Mouse (Mus musculus): ENCODE measurements around the gene Eya2. TPM values are rescaled to one million over a fixed set of nuclear protein-coding genes. Genes with fewer than 3 reads are reported as not detected.

Eya2 gene
- polyA plus RNA-seq, 1 experiment, result 0.12 TPM

DNA sequence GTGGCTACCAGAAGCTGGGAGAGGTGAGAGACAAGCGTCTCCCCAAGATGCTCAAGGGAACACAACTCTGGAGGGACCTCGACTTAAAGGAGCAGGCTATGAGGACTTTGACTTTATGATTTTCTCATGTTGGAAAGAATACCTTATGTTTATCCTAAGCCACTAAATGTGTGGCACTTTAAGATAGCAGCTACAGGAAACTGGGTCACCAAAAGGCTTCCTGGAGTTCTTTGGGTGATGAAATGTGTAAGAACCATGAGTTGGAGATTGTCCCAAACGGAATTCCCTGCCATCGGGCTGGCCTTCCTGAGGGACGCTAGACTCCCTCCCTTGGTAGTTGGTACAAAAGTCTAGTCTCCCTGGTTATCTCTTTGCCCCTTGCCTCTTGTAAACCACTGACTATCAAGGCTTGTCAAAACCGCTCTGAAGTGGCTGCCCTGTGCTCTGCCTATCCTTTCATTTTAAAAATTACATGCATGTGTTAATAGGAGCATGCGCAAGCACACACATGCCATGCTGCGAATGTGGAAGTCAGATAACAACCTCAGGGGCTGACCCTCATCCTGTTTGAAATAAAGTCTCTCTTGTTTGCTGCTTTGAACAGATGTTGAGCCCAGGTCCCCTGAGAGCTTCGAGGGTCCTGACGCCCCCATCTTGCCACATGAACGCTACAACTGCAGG, 44.4 kb downstream of the Eya2 start:
- Histone ChIP-seq H3K36me3 (ENCODE audit: control insufficient read depth, insufficient read depth) (no peaks in the 10 kb centered on the region), H3K4me3 (no peak overlapping the region), H3K4me2 (ENCODE audit: low read depth) (no peak overlapping the region), H3K79me2 (ENCODE audit: control insufficient read depth, insufficient read depth) (no peaks in the 10 kb centered on the region), H3ac (ENCODE audit: control insufficient read depth, insufficient read length) (no peak overlapping the region), H3K27me3 (ENCODE audit: control insufficient read depth, insufficient read depth, insufficient read length) (peaks cover 39% of the 10 kb centered on the region)
- no peak for TF ChIP-seq MAX (IDR thresholded peaks at IDR 0.05; ENCODE audit: low read depth)
- TF ChIP-seq POLR2A (IDR thresholded peaks at IDR 0.05; ENCODE audit: insufficient read length, low read depth), result no peak
- no peak for TF ChIP-seq CEBPB (IDR thresholded peaks at IDR 0.05; ENCODE audit: insufficient read depth, poor library complexity, severe bottlenecking)
- TF ChIP-seq POLR2AphosphoS2 (IDR thresholded peaks at IDR 0.05; ENCODE audit: insufficient read length, low read depth), result no peak
- no peak for TF ChIP-seq REST (IDR thresholded peaks at IDR 0.05; ENCODE audit: insufficient read depth, insufficient read length)
- no peak for TF ChIP-seq MYOG (IDR thresholded peaks at IDR 0.05; ENCODE audit: control insufficient read depth in 1 of 3, insufficient read depth in 1 of 3, insufficient read length in 2 of 3, low read depth in 2 of 3)
- TF ChIP-seq USF1 (IDR thresholded peaks at IDR 0.05; ENCODE audit: low read depth), result no peak
- TF ChIP-seq TCF3 (IDR thresholded peaks at IDR 0.05; ENCODE audit: insufficient read length, low read depth), result no peak
- TF ChIP-seq MYOD1 (IDR thresholded peaks at IDR 0.05; ENCODE audit: control insufficient read depth in 1 of 3, insufficient read length in 2 of 3, low read depth in 2 of 3), result no peak
- no peak for TF ChIP-seq TCF12 (IDR thresholded peaks at IDR 0.05; ENCODE audit: insufficient read depth, poor library complexity, severe bottlenecking)
- TF ChIP-seq SRF (IDR thresholded peaks at IDR 0.05; ENCODE audit: control insufficient read depth, insufficient read length, low read depth), result no peak
- TF ChIP-seq E2F4 (IDR thresholded peaks at IDR 0.05; ENCODE audit: insufficient read depth), result no peak

DNA sequence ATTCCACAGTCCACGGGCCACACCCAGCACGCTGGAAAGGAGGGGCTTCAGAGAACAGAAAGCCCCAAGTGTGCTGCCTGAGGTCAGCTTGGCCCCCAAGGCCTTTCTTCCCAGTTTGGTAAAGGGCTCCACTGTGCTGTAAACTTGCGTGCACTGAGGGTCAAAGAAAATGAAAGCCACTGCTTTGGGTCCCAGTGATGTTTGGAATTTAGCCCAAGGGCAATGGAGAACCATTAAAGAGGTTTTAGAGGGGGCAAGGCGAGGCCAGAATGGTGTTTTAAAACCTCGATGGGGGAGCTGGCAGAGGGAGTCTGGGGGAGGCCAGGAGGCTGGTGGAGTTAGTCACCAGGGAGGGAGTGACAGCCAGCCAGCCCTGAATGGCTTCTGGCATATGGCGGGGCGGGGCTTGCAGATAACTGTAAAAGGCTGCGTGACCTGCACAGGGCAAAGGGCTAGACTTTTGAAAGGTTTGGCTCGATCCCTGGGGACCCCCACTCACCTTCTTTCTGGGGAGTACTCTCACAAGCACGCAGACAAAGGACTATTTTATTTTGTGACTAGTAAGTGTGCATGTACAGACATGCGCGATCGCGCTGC, 47.2 kb downstream of the Eya2 start:
- Histone ChIP-seq H3K4me2 (ENCODE audit: low read depth) (no peak overlapping the region), H3K4me3 (no peak overlapping the region), H3K79me2 (ENCODE audit: control insufficient read depth, insufficient read depth) (no peaks in the 10 kb centered on the region), H3K36me3 (ENCODE audit: control insufficient read depth, insufficient read depth) (no peaks in the 10 kb centered on the region), H3ac (ENCODE audit: control insufficient read depth, insufficient read length) (no peak overlapping the region), H3K27me3 (ENCODE audit: control insufficient read depth, insufficient read depth, insufficient read length) (peaks cover 62% of the 10 kb centered on the region)
- TF ChIP-seq MYOG (IDR thresholded peaks at IDR 0.05; ENCODE audit: control insufficient read depth in 1 of 3, insufficient read depth in 1 of 3, insufficient read length in 2 of 3, low read depth in 2 of 3), result no peak
- TF ChIP-seq TCF3 (IDR thresholded peaks at IDR 0.05; ENCODE audit: insufficient read length, low read depth), result no peak
- TF ChIP-seq MAX (IDR thresholded peaks at IDR 0.05; ENCODE audit: low read depth), result no peak
- no peak for TF ChIP-seq MYOD1 (IDR thresholded peaks at IDR 0.05; ENCODE audit: control insufficient read depth in 1 of 3, insufficient read length in 2 of 3, low read depth in 2 of 3)
- no peak for TF ChIP-seq REST (IDR thresholded peaks at IDR 0.05; ENCODE audit: insufficient read depth, insufficient read length)
- no peak for TF ChIP-seq USF1 (IDR thresholded peaks at IDR 0.05; ENCODE audit: low read depth)
- no peak for TF ChIP-seq POLR2AphosphoS2 (IDR thresholded peaks at IDR 0.05; ENCODE audit: insufficient read length, low read depth)
- no peak for TF ChIP-seq SRF (IDR thresholded peaks at IDR 0.05; ENCODE audit: control insufficient read depth, insufficient read length, low read depth)
- TF ChIP-seq TCF12 (IDR thresholded peaks at IDR 0.05; ENCODE audit: insufficient read depth, poor library complexity, severe bottlenecking), result no peak
- no peak for TF ChIP-seq POLR2A (IDR thresholded peaks at IDR 0.05; ENCODE audit: insufficient read length, low read depth)
- TF ChIP-seq E2F4 (IDR thresholded peaks at IDR 0.05; ENCODE audit: insufficient read depth), result no peak
- TF ChIP-seq CEBPB (IDR thresholded peaks at IDR 0.05; ENCODE audit: insufficient read depth, poor library complexity, severe bottlenecking), result no peak

GRCm38 (mm10) chr2:165643596-165643995, 48.8 kb downstream of the Eya2 start:
- H3K27me3 ChIP-seq (ENCODE audit: control insufficient read depth, insufficient read depth, insufficient read length), result peaks cover 77% of the 10 kb centered on the region
- no peak overlapping the region for H3ac ChIP-seq (ENCODE audit: control insufficient read depth, insufficient read length)
- no peaks in the 10 kb centered on the region for H3K36me3 ChIP-seq (ENCODE audit: control insufficient read depth, insufficient read depth)
- no peak overlapping the region for H3K4me3 ChIP-seq
- H3K4me2 ChIP-seq (ENCODE audit: low read depth), result no peak overlapping the region
- TF ChIP-seq MYOG (IDR thresholded peaks at IDR 0.05; ENCODE audit: control insufficient read depth in 1 of 3, insufficient read depth in 1 of 3, insufficient read length in 2 of 3, low read depth in 2 of 3), result no peak
- TF ChIP-seq MAX (IDR thresholded peaks at IDR 0.05; ENCODE audit: low read depth), result no peak
- no peak for TF ChIP-seq CEBPB (IDR thresholded peaks at IDR 0.05; ENCODE audit: insufficient read depth, poor library complexity, severe bottlenecking)
- TF ChIP-seq SRF (IDR thresholded peaks at IDR 0.05; ENCODE audit: control insufficient read depth, insufficient read length, low read depth), result no peak
- TF ChIP-seq USF1 (IDR thresholded peaks at IDR 0.05; ENCODE audit: low read depth), result no peak
- TF ChIP-seq TCF3 (IDR thresholded peaks at IDR 0.05; ENCODE audit: insufficient read length, low read depth), result no peak
- TF ChIP-seq E2F4 (IDR thresholded peaks at IDR 0.05; ENCODE audit: insufficient read depth), result no peak
- no peak for TF ChIP-seq POLR2A (IDR thresholded peaks at IDR 0.05; ENCODE audit: insufficient read length, low read depth)
- TF ChIP-seq REST (IDR thresholded peaks at IDR 0.05; ENCODE audit: insufficient read depth, insufficient read length), result no peak
- no peak for TF ChIP-seq POLR2AphosphoS2 (IDR thresholded peaks at IDR 0.05; ENCODE audit: insufficient read length, low read depth)
- no peak for TF ChIP-seq MYOD1 (IDR thresholded peaks at IDR 0.05; ENCODE audit: control insufficient read depth in 1 of 3, insufficient read length in 2 of 3, low read depth in 2 of 3)
- TF ChIP-seq TCF12 (IDR thresholded peaks at IDR 0.05; ENCODE audit: insufficient read depth, poor library complexity, severe bottlenecking), result no peak
- no peaks in the 10 kb centered on the region for H3K79me2 ChIP-seq (ENCODE audit: control insufficient read depth, insufficient read depth)

DNA sequence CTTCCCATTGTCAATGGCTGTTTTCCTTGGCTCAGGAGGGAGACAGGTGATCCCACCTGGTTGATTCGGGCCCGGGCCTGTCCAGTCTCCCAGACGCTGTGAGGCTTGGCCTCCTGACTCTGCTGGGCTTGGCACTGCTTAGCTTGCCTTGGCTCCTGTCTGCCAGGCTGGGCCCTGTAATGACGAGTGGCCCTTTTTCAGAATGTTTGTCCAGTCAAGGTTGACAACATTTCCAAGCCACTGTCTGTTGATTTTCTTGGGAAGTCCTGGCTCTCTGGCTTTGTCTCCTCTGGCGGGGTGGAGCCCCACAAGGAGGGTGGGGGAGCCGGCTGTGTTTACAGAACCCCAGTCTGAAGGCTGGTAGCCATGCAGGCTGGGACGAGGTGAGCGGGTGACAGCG, 49.2 kb downstream of the Eya2 start:
- peaks cover 75% of the 10 kb centered on the region for H3K27me3 ChIP-seq (ENCODE audit: control insufficient read depth, insufficient read depth, insufficient read length)
- H3K4me3 ChIP-seq, result no peak overlapping the region
- no peaks in the 10 kb centered on the region for H3K79me2 ChIP-seq (ENCODE audit: control insufficient read depth, insufficient read depth)
- no peak overlapping the region for H3K4me2 ChIP-seq (ENCODE audit: low read depth)
- no peaks in the 10 kb centered on the region for H3K36me3 ChIP-seq (ENCODE audit: control insufficient read depth, insufficient read depth)
- H3ac ChIP-seq (ENCODE audit: control insufficient read depth, insufficient read length), result no peak overlapping the region
- no peak for TF ChIP-seq SRF (IDR thresholded peaks at IDR 0.05; ENCODE audit: control insufficient read depth, insufficient read length, low read depth)
- TF ChIP-seq CEBPB (IDR thresholded peaks at IDR 0.05; ENCODE audit: insufficient read depth, poor library complexity, severe bottlenecking), result no peak
- TF ChIP-seq TCF12 (IDR thresholded peaks at IDR 0.05; ENCODE audit: insufficient read depth, poor library complexity, severe bottlenecking), result no peak
- TF ChIP-seq MYOG (IDR thresholded peaks at IDR 0.05; ENCODE audit: control insufficient read depth in 1 of 3, insufficient read depth in 1 of 3, insufficient read length in 2 of 3, low read depth in 2 of 3), result no peak
- TF ChIP-seq E2F4 (IDR thresholded peaks at IDR 0.05; ENCODE audit: insufficient read depth), result no peak
- no peak for TF ChIP-seq REST (IDR thresholded peaks at IDR 0.05; ENCODE audit: insufficient read depth, insufficient read length)
- no peak for TF ChIP-seq MAX (IDR thresholded peaks at IDR 0.05; ENCODE audit: low read depth)
- no peak for TF ChIP-seq TCF3 (IDR thresholded peaks at IDR 0.05; ENCODE audit: insufficient read length, low read depth)
- no peak for TF ChIP-seq USF1 (IDR thresholded peaks at IDR 0.05; ENCODE audit: low read depth)
- TF ChIP-seq MYOD1 (IDR thresholded peaks at IDR 0.05; ENCODE audit: control insufficient read depth in 1 of 3, insufficient read length in 2 of 3, low read depth in 2 of 3), result no peak
